Mouse (Mus musculus): Measurements from ENCODE around the gene Gm28051. TPM values are rescaled to one million over a fixed set of nuclear protein-coding genes. Genes with fewer than 3 reads are reported as not detected.

Gm28051 gene
- polyA plus RNA-seq, 1 experiment from 2014 or later, result not detected

GRCm38 (mm10) chr12:102703111-102703412 lies 54.5 kb downstream of the Gm28051 start:
- Histone ChIP-seq H3K4me1 (ENCODE audit: insufficient read depth, low read length) (peaks cover 57% of the 10 kb centered on the region), H3K36me3 (ENCODE audit: insufficient read depth, low read length) (no peaks in the 10 kb centered on the region), H3K27me3 (ENCODE audit: insufficient read depth, low read length) (no peaks in the 10 kb centered on the region), H3K4me2 (replicated peaks; ENCODE audit: low read depth, low read length) (peak overlapping the region; percentile 95), H3K27ac (ENCODE audit: low read length) (peak overlapping the region; percentile 75), H3K4me3 (ENCODE audit: low read length) (peak overlapping the region; percentile 79), H3K9me3 (ENCODE audit: low read length) (no peaks in the 10 kb centered on the region), H3K9ac (replicated peaks; ENCODE audit: low read length) (peak overlapping the region; percentile 64)
- WGBS, result 5% methylated on average over 4 of the region's 4 CpGs
- no peak for ATAC-seq (ENCODE audit: low FRiP score, low TSS enrichment)

GRCm38 (mm10) chr12:102702356-102703110 lies 55.0 kb downstream of the Gm28051 start:
- no peaks in the 10 kb centered on the region for H3K27me3 ChIP-seq (ENCODE audit: insufficient read depth, low read length)
- peak overlapping the region; percentile 95 for H3K4me2 ChIP-seq (replicated peaks; ENCODE audit: low read depth, low read length)
- no peaks in the 10 kb centered on the region for H3K9me3 ChIP-seq (ENCODE audit: low read length)
- no peak for ATAC-seq (ENCODE audit: low FRiP score, low TSS enrichment)
- H3K36me3 ChIP-seq (ENCODE audit: insufficient read depth, low read length), result no peaks in the 10 kb centered on the region
- H3K4me3 ChIP-seq (ENCODE audit: low read length), result peak overlapping the region; percentile 79
- 6% methylated on average over 15 of the region's 15 CpGs for WGBS
- peak overlapping the region; percentile 64 for H3K9ac ChIP-seq (replicated peaks; ENCODE audit: low read length)
- peak overlapping the region; percentile 75; the same call in 1 of the 2 replicates for H3K27ac ChIP-seq (ENCODE audit: low read length)
- H3K4me1 ChIP-seq (ENCODE audit: insufficient read depth, low read length), result peaks cover 61% of the 10 kb centered on the region

GRCm38 (mm10) chr12:102701691-102702207 lies 55.8 kb downstream of the Gm28051 start:
- Histone ChIP-seq H3K36me3 (ENCODE audit: insufficient read depth, low read length) (no peaks in the 10 kb centered on the region), H3K27ac (ENCODE audit: low read length) (no peak overlapping the region), H3K4me1 (ENCODE audit: insufficient read depth, low read length) (peaks cover 69% of the 10 kb centered on the region), H3K27me3 (ENCODE audit: insufficient read depth, low read length) (no peaks in the 10 kb centered on the region), H3K9me3 (ENCODE audit: low read length) (no peaks in the 10 kb centered on the region), H3K9ac (replicated peaks; ENCODE audit: low read length) (no peak overlapping the region), H3K4me2 (replicated peaks; ENCODE audit: low read depth, low read length) (no peak overlapping the region), H3K4me3 (ENCODE audit: low read length) (no peak overlapping the region)
- no peak for ATAC-seq (ENCODE audit: low FRiP score, low TSS enrichment)
- 91% methylated on average over 5 of the region's 5 CpGs for WGBS

- Histone ChIP-seq H3K4me3 (ENCODE audit: low read length) (no peak overlapping the region), H3K9me3 (ENCODE audit: low read length) (no peaks in the 10 kb centered on the region), H3K27ac (ENCODE audit: low read length) (no peak overlapping the region), H3K36me3 (ENCODE audit: insufficient read depth, low read length) (no peaks in the 10 kb centered on the region), H3K9ac (replicated peaks; ENCODE audit: low read length) (no peak overlapping the region), H3K4me2 (replicated peaks; ENCODE audit: low read depth, low read length) (no peak overlapping the region), H3K4me1 (ENCODE audit: insufficient read depth, low read length) (peaks cover 75% of the 10 kb centered on the region), H3K27me3 (ENCODE audit: insufficient read depth, low read length) (no peaks in the 10 kb centered on the region)
- ATAC-seq (ENCODE audit: low FRiP score, low TSS enrichment), result no peak
- 45% methylated on average over 12 of the region's 12 CpGs for WGBS
Measured at GRCm38 (mm10) chr12:102700453-102700852, 57.1 kb downstream of the Gm28051 start.

- WGBS, result 28% methylated on average over 1 of the region's 1 CpGs
Measured at GRCm38 (mm10) chr12:102699156-102699555, 58.4 kb downstream of the Gm28051 start.

GRCm38 (mm10) chr12:102698089-102698684 lies 59.4 kb downstream of the Gm28051 start:
- H3K4me3 ChIP-seq (ENCODE audit: low read length), result no peak overlapping the region
- 36% methylated on average over 1 of the region's 1 CpGs for WGBS
- peak; percentile 16; the same call in 1 of the 2 replicates for ATAC-seq (ENCODE audit: low FRiP score, low TSS enrichment)
- peaks cover 71% of the 10 kb centered on the region for H3K4me1 ChIP-seq (ENCODE audit: insufficient read depth, low read length)
- no peak overlapping the region for H3K4me2 ChIP-seq (replicated peaks; ENCODE audit: low read depth, low read length)
- H3K27me3 ChIP-seq (ENCODE audit: insufficient read depth, low read length), result no peaks in the 10 kb centered on the region
- no peak overlapping the region; the same call in 1 of the 2 replicates for H3K9ac ChIP-seq (replicated peaks; ENCODE audit: low read length)
- no peaks in the 10 kb centered on the region for H3K9me3 ChIP-seq (ENCODE audit: low read length)
- no peaks in the 10 kb centered on the region for H3K36me3 ChIP-seq (ENCODE audit: insufficient read depth, low read length)
- H3K27ac ChIP-seq (ENCODE audit: low read length), result no peak overlapping the region; the same call in 1 of the 2 replicates

More at GRCm38 (mm10) chr12:102699156-102699555, 58.4 kb downstream of the Gm28051 start:
- no peaks in the 10 kb centered on the region for H3K9me3 ChIP-seq (ENCODE audit: low read length)
- no peak for ATAC-seq (ENCODE audit: low FRiP score, low TSS enrichment)
- no peak overlapping the region for H3K9ac ChIP-seq (replicated peaks; ENCODE audit: low read length)
- H3K4me2 ChIP-seq (replicated peaks; ENCODE audit: low read depth, low read length), result no peak overlapping the region
- no peak overlapping the region for H3K27ac ChIP-seq (ENCODE audit: low read length)
- no peaks in the 10 kb centered on the region for H3K27me3 ChIP-seq (ENCODE audit: insufficient read depth, low read length)
- no peak overlapping the region for H3K4me3 ChIP-seq (ENCODE audit: low read length)
- no peaks in the 10 kb centered on the region for H3K36me3 ChIP-seq (ENCODE audit: insufficient read depth, low read length)
- H3K4me1 ChIP-seq (ENCODE audit: insufficient read depth, low read length), result peaks cover 81% of the 10 kb centered on the region

GRCm38 (mm10) chr12:102697381-102697780 lies 60.2 kb downstream of the Gm28051 start:
- H3K9ac ChIP-seq (replicated peaks; ENCODE audit: low read length), result no peak overlapping the region
- no peak overlapping the region for H3K27ac ChIP-seq (ENCODE audit: low read length)
- H3K27me3 ChIP-seq (ENCODE audit: insufficient read depth, low read length), result no peaks in the 10 kb centered on the region
- H3K4me2 ChIP-seq (replicated peaks; ENCODE audit: low read depth, low read length), result no peak overlapping the region
- no peaks in the 10 kb centered on the region for H3K36me3 ChIP-seq (ENCODE audit: insufficient read depth, low read length)
- WGBS, result 46% methylated on average over 7 of the region's 7 CpGs
- no peak overlapping the region for H3K4me3 ChIP-seq (ENCODE audit: low read length)
- no peak for ATAC-seq (ENCODE audit: low FRiP score, low TSS enrichment)
- no peaks in the 10 kb centered on the region for H3K9me3 ChIP-seq (ENCODE audit: low read length)
- peaks cover 64% of the 10 kb centered on the region for H3K4me1 ChIP-seq (ENCODE audit: insufficient read depth, low read length)

GRCm38 (mm10) chr12:102696635-102697354 lies 60.8 kb downstream of the Gm28051 start:
- no peak for ATAC-seq (ENCODE audit: low FRiP score, low TSS enrichment)
- Histone ChIP-seq H3K4me1 (ENCODE audit: insufficient read depth, low read length) (peaks cover 64% of the 10 kb centered on the region), H3K9me3 (ENCODE audit: low read length) (no peaks in the 10 kb centered on the region), H3K27me3 (ENCODE audit: insufficient read depth, low read length) (no peaks in the 10 kb centered on the region), H3K27ac (ENCODE audit: low read length) (no peak overlapping the region), H3K4me2 (replicated peaks; ENCODE audit: low read depth, low read length) (no peak overlapping the region), H3K36me3 (ENCODE audit: insufficient read depth, low read length) (no peaks in the 10 kb centered on the region), H3K4me3 (ENCODE audit: low read length) (no peak overlapping the region), H3K9ac (replicated peaks; ENCODE audit: low read length) (no peak overlapping the region)
- WGBS, result 83% methylated on average over 14 of the region's 14 CpGs

- no peak for ATAC-seq (ENCODE audit: low FRiP score, low TSS enrichment)
- Histone ChIP-seq H3K9ac (replicated peaks; ENCODE audit: low read length) (no peak overlapping the region), H3K4me1 (ENCODE audit: insufficient read depth, low read length) (peaks cover 75% of the 10 kb centered on the region), H3K4me2 (replicated peaks; ENCODE audit: low read depth, low read length) (no peak overlapping the region), H3K36me3 (ENCODE audit: insufficient read depth, low read length) (no peaks in the 10 kb centered on the region), H3K27ac (ENCODE audit: low read length) (no peak overlapping the region), H3K27me3 (ENCODE audit: insufficient read depth, low read length) (no peaks in the 10 kb centered on the region), H3K9me3 (ENCODE audit: low read length) (no peaks in the 10 kb centered on the region), H3K4me3 (ENCODE audit: low read length) (no peak overlapping the region)
- WGBS, result 59% methylated on average over 18 of the region's 18 CpGs
Measured at GRCm38 (mm10) chr12:102695369-102696239, 62.0 kb downstream of the Gm28051 start.
